Mouse (Mus musculus) thymus, adult 2 months (tissue): ENCODE measurements around the gene Stat6. TPM values are rescaled to one million over a fixed set of nuclear protein-coding genes. Genes with fewer than 3 reads are reported as not detected.
A peak's percentile ranks its signal among the peaks of the same experiment; 100 is the strongest.

Source experiments
- DNase-seq: peaks from one replicate; pipeline ENCODE4 v3.0.0; 2021
- H3K27ac ChIP-seq: fragments of 200-500 bp; 2 replicates; pipeline ENCODE4 v1.5.1; 2012; ENCODE audit warnings: low read length, control low read depth; ENCODE audit not compliant: control insufficient read depth, insufficient read depth
- H3K27me3 ChIP-seq: fragments of 200-500 bp; 2 replicates; pipeline ENCODE4 v1.6.1; 2012; ENCODE audit warnings: mild to moderate bottlenecking, low read length, moderate library complexity, mixed read lengths; ENCODE audit not compliant: control insufficient read depth, insufficient read depth
- H3K36me3 ChIP-seq: fragments of 200-500 bp; 2 replicates; pipeline ENCODE4 v1.6.1; 2012; ENCODE audit warnings: mild to moderate bottlenecking, low read length, moderate library complexity; ENCODE audit not compliant: control insufficient read depth, insufficient read depth
- H3K4me1 ChIP-seq: fragments of 200-500 bp; replicated peaks from 2 replicates; pipeline ENCODE4 v1.6.1; 2012; ENCODE audit warnings: low read length; ENCODE audit not compliant: control insufficient read depth, insufficient read depth
- H3K4me3 ChIP-seq: fragments of 200-500 bp; 2 replicates; pipeline ENCODE4 v1.5.1; 2012; ENCODE audit warnings: mild to moderate bottlenecking, low read length, control low read depth, moderate library complexity; ENCODE audit not compliant: control insufficient read depth, insufficient read depth
- CTCF ChIP-seq: fragments of 200-500 bp; IDR thresholded peaks from 2 replicates; pipeline ENCODE4 v1.5.1; 2012; ENCODE audit warnings: mild to moderate bottlenecking, control low read depth, low read length, moderate library complexity, borderline replicate concordance; ENCODE audit not compliant: control insufficient read depth, poor library complexity, insufficient read depth; ENCODE audit errors: extremely low read depth
- POLR2A ChIP-seq: fragments of 200-500 bp; IDR thresholded peaks from 2 replicates; pipeline ENCODE4 v1.6.1; 2012; ENCODE audit warnings: mild to moderate bottlenecking, low read length, control low read depth, moderate library complexity; ENCODE audit not compliant: control insufficient read depth, poor library complexity, insufficient read depth; ENCODE audit errors: extremely low read depth
- WGBS: fragments of 180-500 bp; shearing (Covaris S2); methylation state at CpG from one replicate; pipeline ENCODE4 v1.1.7; 2018; 5-methylcytosine and 5-hydroxymethylcytosine counted together
- polyA plus RNA-seq: library from polyadenylated mRNA; depleted of rRNA; stranded (reverse); fragments of >200 nt; gene quantifications from 2 replicates; pipeline ENCODE4 v1.2.3, GENCODE M21; 2012

Stat6 gene
- polyA plus RNA-seq, 1 experiment, result 185 TPM

- no peak for TF ChIP-seq CTCF
- TF ChIP-seq POLR2A, result no peak
- Histone ChIP-seq H3K4me1 (peaks cover 9% of the 10 kb centered on the region; the same call in 1 of the 2 replicates), H3K4me3 (peak overlapping the region; percentile 79), H3K27ac (0 out of 2 replicates have a peak overlapping the region, but pooled peaks have one; percentile 12), H3K36me3 (no peaks in the 10 kb centered on the region), H3K27me3 (no peaks in the 10 kb centered on the region)
- peak; percentile 85 for DNase-seq
- 9% methylated on average over 14 of the region's 14 CpGs for WGBS
Observed at GRCm38 (mm10) chr10:127677591-127678336, 35.0 kb downstream of the Stat6 start.

- H3K36me3 ChIP-seq, result no peaks in the 10 kb centered on the region
- H3K27ac ChIP-seq, result no peak overlapping the region
- WGBS, result 100% methylated on average over 1 of the region's 1 CpGs
- H3K4me3 ChIP-seq, result no peak overlapping the region
- DNase-seq, result no peak
- no peaks in the 10 kb centered on the region for H3K27me3 ChIP-seq
- H3K4me1 ChIP-seq, result peaks cover 9% of the 10 kb centered on the region; the same call in 1 of the 2 replicates
- no peak for TF ChIP-seq POLR2A
- TF ChIP-seq CTCF, result no peak
Observed at GRCm38 (mm10) chr10:127679208-127679607, 36.4 kb downstream of the Stat6 start.

GRCm38 (mm10) chr10:127679881-127680280 lies 37.1 kb downstream of the Stat6 start:
- Histone ChIP-seq H3K4me3 (no peak overlapping the region), H3K4me1 (peaks cover 8% of the 10 kb centered on the region; the same call in 1 of the 2 replicates), H3K36me3 (no peaks in the 10 kb centered on the region), H3K27ac (no peak overlapping the region), H3K27me3 (no peaks in the 10 kb centered on the region)
- no peak for DNase-seq
- TF ChIP-seq POLR2A, result no peak
- 98% methylated on average over 3 of the region's 3 CpGs for WGBS

GRCm38 (mm10) chr10:127682886-127683285 lies 40.1 kb downstream of the Stat6 start:
- no peaks in the 10 kb centered on the region for H3K4me1 ChIP-seq
- no peak overlapping the region for H3K4me3 ChIP-seq
- H3K27me3 ChIP-seq, result no peaks in the 10 kb centered on the region
- no peak for TF ChIP-seq POLR2A
- no peak for TF ChIP-seq CTCF
- no peak overlapping the region for H3K27ac ChIP-seq
- H3K36me3 ChIP-seq, result no peaks in the 10 kb centered on the region
- no peak for DNase-seq
- 92% methylated on average over 6 of the region's 6 CpGs for WGBS

- no peaks in the 10 kb centered on the region for H3K27me3 ChIP-seq
- H3K27ac ChIP-seq, result no peak overlapping the region
- no peaks in the 10 kb centered on the region for H3K4me1 ChIP-seq
- peaks cover 27% of the 10 kb centered on the region for H3K36me3 ChIP-seq
- H3K4me3 ChIP-seq, result no peak overlapping the region
- WGBS, result 42% methylated on average over 1 of the region's 1 CpGs
- TF ChIP-seq POLR2A (no peak), CTCF (no peak)
- DNase-seq, result no peak
Observed at GRCm38 (mm10) chr10:127691053-127691452, 48.3 kb downstream of the Stat6 start.

GRCm38 (mm10) chr10:127694636-127695035 lies 51.9 kb downstream of the Stat6 start:
- Histone ChIP-seq H3K36me3 (peaks cover 26% of the 10 kb centered on the region), H3K4me3 (no peak overlapping the region), H3K27me3 (no peaks in the 10 kb centered on the region), H3K4me1 (no peaks in the 10 kb centered on the region), H3K27ac (no peak overlapping the region)
- peak; percentile 14 for DNase-seq
- TF ChIP-seq POLR2A (no peak), CTCF (no peak)
- 75% methylated on average over 2 of the region's 2 CpGs for WGBS

GRCm38 (mm10) chr10:127695775-127696174 lies 53.0 kb downstream of the Stat6 start:
- Histone ChIP-seq H3K4me1 (no peaks in the 10 kb centered on the region), H3K27me3 (no peaks in the 10 kb centered on the region), H3K4me3 (no peak overlapping the region), H3K27ac (no peak overlapping the region), H3K36me3 (peaks cover 22% of the 10 kb centered on the region)
- WGBS, result 97% methylated on average over 7 of the region's 7 CpGs
- no peak for DNase-seq
- no peak for TF ChIP-seq POLR2A
- TF ChIP-seq CTCF, result no peak
